Comparison of ENCODE assay signal across 33 mouse cellular contexts in the genomic region with DNA sequence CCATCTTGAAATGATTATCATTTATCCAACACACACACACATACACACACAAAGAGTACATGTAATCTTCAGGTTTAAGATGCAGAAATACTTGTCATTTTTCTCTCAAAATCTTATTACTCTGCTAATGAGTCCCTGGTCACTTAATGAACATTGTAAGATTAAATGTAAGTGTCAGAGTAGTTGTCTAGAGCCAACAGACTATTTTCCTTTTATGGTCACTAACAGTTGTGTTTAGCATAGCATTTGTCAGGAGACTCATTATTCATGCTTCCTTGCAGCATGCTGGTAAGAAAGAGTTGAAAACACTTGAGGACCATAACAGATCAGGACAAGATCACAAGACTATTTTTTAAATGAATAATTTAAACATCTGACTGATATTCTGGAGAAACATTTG.
"Had no signal": no experiment of that assay in that cellular context is flagged by ENCODE, and none has a peak within 500 bp of the region (broad histone marks: within the 10 kb centered on the region; RNA-seq: fewer than 3 reads in every experiment).

No protein-coding gene starts in this region.

- H3K4me3 ChIP-seq: limb, embryonic 10.5 days; limb, embryonic 12.5 days; limb, embryonic 13.5 days; limb, embryonic 15.5 days; liver, embryonic 12.5 days; liver, embryonic 13.5 days; liver, embryonic 15.5 days; lung, embryonic 15.5 days; megakaryocyte, embryonic 14.5 days; midbrain, embryonic 10.5 days; midbrain, embryonic 12.5 days; midbrain, embryonic 13.5 days; midbrain, embryonic 15.5 days; myocyte; neural tube, embryonic 12.5 days; neural tube, embryonic 13.5 days had no signal

- H3K4me1 ChIP-seq: limb, embryonic 10.5 days; limb, embryonic 12.5 days; limb, embryonic 13.5 days; limb, embryonic 15.5 days; liver, embryonic 12.5 days; liver, embryonic 13.5 days; liver, embryonic 15.5 days; lung, embryonic 15.5 days; megakaryocyte, embryonic 14.5 days; midbrain, embryonic 10.5 days; midbrain, embryonic 12.5 days; midbrain, embryonic 13.5 days; midbrain, embryonic 15.5 days; neural tube, embryonic 12.5 days; neural tube, embryonic 13.5 days had no signal

- H3K9ac ChIP-seq: limb, embryonic 12.5 days; limb, embryonic 13.5 days; limb, embryonic 15.5 days; liver, embryonic 12.5 days; liver, embryonic 13.5 days; liver, embryonic 14.5 days; liver, embryonic 15.5 days; liver, postnatal 0 days; lung, embryonic 14.5 days; lung, embryonic 15.5 days; midbrain, embryonic 12.5 days; midbrain, embryonic 13.5 days; midbrain, embryonic 15.5 days; neural tube, embryonic 12.5 days; neural tube, embryonic 13.5 days had no signal

- ATAC-seq: liver, embryonic 12.5 days; liver, postnatal 0 days; lung, postnatal 0 days; midbrain, embryonic 13.5 days; midbrain, embryonic 15.5 days; midbrain, embryonic 16.5 days had no signal

- H3K4me2 ChIP-seq: limb, embryonic 12.5 days; limb, embryonic 13.5 days; limb, embryonic 15.5 days; liver, embryonic 11.5 days; liver, embryonic 12.5 days; liver, embryonic 13.5 days; liver, embryonic 15.5 days; lung, embryonic 14.5 days; lung, embryonic 15.5 days; midbrain, embryonic 11.5 days; midbrain, embryonic 12.5 days; midbrain, embryonic 13.5 days; midbrain, embryonic 15.5 days; neural tube, embryonic 12.5 days; neural tube, embryonic 13.5 days had no signal

- DNase-seq: left cerebral cortex, postnatal 4 days; liver; liver, embryonic 13.5 days; liver, postnatal 0 days; lung, adult 18-20 months; lung, adult 2 months; lung, postnatal 10 days; lung, postnatal 14 days; lung, postnatal 36 days; lung, postnatal 4 days; midbrain, embryonic 14.5 days had no signal

- H3K9me3 ChIP-seq: limb, embryonic 10.5 days; limb, embryonic 12.5 days; limb, embryonic 13.5 days; limb, embryonic 15.5 days; liver, embryonic 12.5 days; liver, embryonic 13.5 days; liver, embryonic 15.5 days; lung, embryonic 15.5 days; megakaryocyte, embryonic 14.5 days; midbrain, embryonic 10.5 days; midbrain, embryonic 12.5 days; midbrain, embryonic 13.5 days; midbrain, embryonic 15.5 days; neural tube, embryonic 12.5 days; neural tube, embryonic 13.5 days had no signal

- H3K27ac ChIP-seq: limb, embryonic 10.5 days; limb, embryonic 12.5 days; limb, embryonic 13.5 days; limb, embryonic 15.5 days; liver, embryonic 12.5 days; liver, embryonic 13.5 days; liver, embryonic 14.5 days; liver, embryonic 15.5 days; lung, embryonic 15.5 days; macrophage; midbrain, embryonic 10.5 days; midbrain, embryonic 12.5 days; midbrain, embryonic 13.5 days; midbrain, embryonic 15.5 days; neural tube, embryonic 12.5 days; neural tube, embryonic 13.5 days had no signal

- H3K27me3 ChIP-seq: limb, embryonic 12.5 days; limb, embryonic 13.5 days; limb, embryonic 15.5 days; liver, embryonic 12.5 days; liver, embryonic 13.5 days; liver, embryonic 15.5 days; lung, embryonic 15.5 days; megakaryocyte, embryonic 14.5 days; midbrain, embryonic 12.5 days; midbrain, embryonic 13.5 days; midbrain, embryonic 15.5 days; neural tube, embryonic 12.5 days; neural tube, embryonic 13.5 days had no signal

- H3K36me3 ChIP-seq: limb, embryonic 10.5 days; limb, embryonic 12.5 days; limb, embryonic 13.5 days; limb, embryonic 15.5 days; liver, embryonic 12.5 days; liver, embryonic 13.5 days; liver, embryonic 15.5 days; lung, embryonic 15.5 days; midbrain, embryonic 10.5 days; midbrain, embryonic 12.5 days; midbrain, embryonic 13.5 days; midbrain, embryonic 15.5 days; neural tube, embryonic 12.5 days; neural tube, embryonic 13.5 days had no signal
